Mouse (Mus musculus) left cerebral cortex, adult 2 months (tissue): ENCODE data around the gene Pax6. TPM values are rescaled to one million over a fixed set of nuclear protein-coding genes. Genes with fewer than 3 reads are reported as not detected.

Source experiments
- DNase-seq, 2 experiments: peaks; one replicate each; pipeline ENCODE4 v3.0.0; 2021 to 2022; ENCODE audit warnings: low spot score in 2 of 2, mixed read lengths in 1 of 2; ENCODE audit errors: extremely low spot score in 1 of 2
- H3K27ac ChIP-seq: fragments of 200-600 bp; 2 replicates; pipeline ENCODE4 v1.8.1; 2022
- H3K4me3 ChIP-seq: fragments of 200-600 bp; 2 replicates; pipeline ENCODE4 v1.8.1; 2022
- CTCF ChIP-seq: fragments of 200-600 bp; IDR thresholded peaks from 2 replicates; pipeline ENCODE4 v1.8.1; 2022; ENCODE audit warnings: antibody characterized with exemption, mild to moderate bottlenecking, moderate library complexity
- intact Hi-C: fragments of 180-260 bp; cut with DNase I; formaldehyde crosslinking; loops from one replicate; pipeline ENCODE4 v1.15.1; 2025
- total RNA-seq, 2 experiments: library from RNA; stranded (reverse); gene quantifications; 2 replicates each; pipeline ENCODE4 v1.2.3; 2021

Gene Pax6
- total RNA-seq, 2 experiments from 2014 or later, result 8.2 to 11.7 TPM

DNA sequence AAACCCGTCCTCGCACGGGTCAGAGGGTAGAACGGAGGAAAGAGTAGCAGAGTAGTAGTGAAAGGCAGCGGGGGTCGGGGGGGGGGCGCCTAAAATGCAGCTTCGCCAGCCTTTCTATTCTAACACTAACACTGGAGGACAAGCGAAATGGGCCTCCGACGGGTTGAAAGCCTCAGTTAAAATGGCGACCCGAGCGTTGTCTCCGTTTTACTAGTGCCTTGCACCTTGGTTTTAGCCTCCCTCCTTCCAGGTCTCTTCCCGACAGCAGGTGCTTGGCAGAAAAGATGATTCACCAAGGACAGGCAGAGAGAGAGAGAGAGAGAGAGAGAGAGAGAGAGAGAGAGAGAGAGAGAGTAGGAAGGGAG, 3.9 kb downstream of the Pax6 start:
- DNase-seq, result no peak
- H3K27ac ChIP-seq, result no peak overlapping the region
- TF ChIP-seq CTCF, result no peak
- intact Hi-C loops, result loop anchor here (5.0 kb wide), 3 partner anchors 230 to 545 kb away; partner anchors contain the start of genes Elp4, Immp1l and Wt1
- no peak overlapping the region for H3K4me3 ChIP-seq

DNA sequence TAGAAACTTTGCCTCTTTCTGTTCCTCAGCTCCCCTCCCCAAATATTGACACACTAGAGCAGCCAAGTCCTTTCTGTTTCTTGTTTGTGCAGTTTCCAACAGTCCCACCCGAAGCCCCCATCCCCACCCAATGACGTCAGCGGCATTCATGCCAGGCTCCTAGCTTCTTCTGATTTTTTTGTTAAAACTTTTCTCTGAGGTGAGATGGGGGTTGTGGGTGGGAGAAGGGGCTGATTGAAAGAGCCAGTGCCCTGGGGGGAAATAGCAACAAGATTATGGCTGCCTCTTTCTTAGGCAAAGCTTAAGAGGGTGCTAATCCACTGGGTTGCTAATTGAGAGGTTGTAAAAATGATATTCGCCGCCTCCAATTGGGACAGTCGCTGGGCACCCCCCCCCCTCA, 4.4 kb downstream of the Pax6 start:
- no peak overlapping the region for H3K27ac ChIP-seq
- no peak for DNase-seq
- TF ChIP-seq CTCF, result no peak
- intact Hi-C loops, result loop anchor here (5.0 kb wide), 3 partner anchors 229 to 546 kb away; partner anchors contain the start of genes Elp4, Immp1l and Wt1
- H3K4me3 ChIP-seq, result no peak overlapping the region

DNA sequence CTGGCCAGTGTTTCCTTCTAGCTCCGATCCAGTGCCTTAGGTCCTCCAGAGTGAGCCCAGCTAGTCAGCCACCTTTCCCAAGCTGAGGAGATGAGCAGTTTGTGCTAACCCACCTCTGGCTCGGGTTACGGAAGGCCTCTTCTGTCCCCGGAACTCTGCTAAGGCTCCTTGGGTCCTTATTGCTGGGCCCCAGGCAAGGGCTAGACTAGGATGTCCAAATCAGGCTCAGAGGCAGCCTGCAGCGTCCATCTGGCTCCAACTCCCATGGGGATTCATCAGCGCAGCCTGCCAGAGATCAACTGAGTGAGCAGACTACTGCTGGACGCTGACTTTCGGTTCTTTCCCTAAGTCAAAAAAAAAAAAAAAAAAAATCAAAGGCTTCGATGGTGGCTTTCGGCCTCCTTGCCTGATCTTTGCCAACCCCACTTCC, 4.9 kb downstream of the Pax6 start:
- Histone ChIP-seq H3K27ac (peak overlapping the region; percentile 24; the same call in 1 of the 2 replicates), H3K4me3 (no peak overlapping the region; the same call in 1 of the 2 replicates)
- intact Hi-C loops, result loop anchor here (5.0 kb wide), 3 partner anchors 229 to 546 kb away; partner anchors contain the start of genes Elp4, Immp1l and Wt1
- TF ChIP-seq CTCF, result no peak
- no peak for DNase-seq

DNA sequence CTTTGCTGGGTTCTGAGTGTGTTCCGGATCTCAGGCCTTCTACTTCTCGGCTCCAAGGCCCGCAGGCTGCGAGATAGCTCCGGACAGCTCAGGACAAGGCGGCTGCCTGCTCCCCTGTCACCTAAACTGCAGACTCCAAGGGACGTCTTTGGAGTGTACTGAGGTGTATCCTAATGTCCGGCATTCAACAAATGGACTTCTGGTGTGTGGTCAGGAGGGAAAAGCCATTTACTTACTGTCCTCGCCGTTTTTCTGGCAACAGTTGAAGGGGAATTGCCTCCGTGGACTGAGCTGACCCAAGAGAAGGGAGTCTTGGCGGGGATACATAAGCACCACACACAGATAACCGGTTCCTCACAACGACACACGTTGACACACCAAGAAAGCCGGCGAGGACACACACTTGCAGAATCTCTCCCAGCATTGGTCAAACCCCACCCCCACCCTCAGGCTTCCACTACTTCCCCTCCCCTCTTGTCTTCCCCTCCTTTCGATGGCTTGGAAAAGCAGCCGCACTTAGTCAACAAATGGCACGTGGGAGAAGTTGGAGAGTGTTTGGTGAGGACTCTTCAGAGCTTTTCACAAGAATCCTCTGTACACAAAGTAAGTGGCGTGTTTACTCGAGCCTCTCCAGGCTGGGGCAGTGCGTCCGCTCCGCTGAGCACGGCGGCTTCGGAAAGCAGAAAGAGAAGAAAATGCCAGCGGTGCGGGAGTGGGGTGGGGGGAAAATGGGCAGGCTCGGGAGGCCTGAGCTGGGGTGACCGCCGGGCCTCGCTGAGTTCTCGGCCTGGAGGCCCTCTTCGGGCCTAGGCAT, 5.6 kb downstream of the Pax6 start:
- no peak for DNase-seq
- intact Hi-C loops, result loop anchor here (5.0 kb wide), 3 partner anchors 228 to 547 kb away; partner anchors contain the start of genes Elp4, Immp1l and Wt1
- no peak for TF ChIP-seq CTCF
- Histone ChIP-seq H3K4me3 (peak overlapping the region; percentile 44), H3K27ac (peak overlapping the region; percentile 46; the same call in 1 of the 2 replicates)

DNA sequence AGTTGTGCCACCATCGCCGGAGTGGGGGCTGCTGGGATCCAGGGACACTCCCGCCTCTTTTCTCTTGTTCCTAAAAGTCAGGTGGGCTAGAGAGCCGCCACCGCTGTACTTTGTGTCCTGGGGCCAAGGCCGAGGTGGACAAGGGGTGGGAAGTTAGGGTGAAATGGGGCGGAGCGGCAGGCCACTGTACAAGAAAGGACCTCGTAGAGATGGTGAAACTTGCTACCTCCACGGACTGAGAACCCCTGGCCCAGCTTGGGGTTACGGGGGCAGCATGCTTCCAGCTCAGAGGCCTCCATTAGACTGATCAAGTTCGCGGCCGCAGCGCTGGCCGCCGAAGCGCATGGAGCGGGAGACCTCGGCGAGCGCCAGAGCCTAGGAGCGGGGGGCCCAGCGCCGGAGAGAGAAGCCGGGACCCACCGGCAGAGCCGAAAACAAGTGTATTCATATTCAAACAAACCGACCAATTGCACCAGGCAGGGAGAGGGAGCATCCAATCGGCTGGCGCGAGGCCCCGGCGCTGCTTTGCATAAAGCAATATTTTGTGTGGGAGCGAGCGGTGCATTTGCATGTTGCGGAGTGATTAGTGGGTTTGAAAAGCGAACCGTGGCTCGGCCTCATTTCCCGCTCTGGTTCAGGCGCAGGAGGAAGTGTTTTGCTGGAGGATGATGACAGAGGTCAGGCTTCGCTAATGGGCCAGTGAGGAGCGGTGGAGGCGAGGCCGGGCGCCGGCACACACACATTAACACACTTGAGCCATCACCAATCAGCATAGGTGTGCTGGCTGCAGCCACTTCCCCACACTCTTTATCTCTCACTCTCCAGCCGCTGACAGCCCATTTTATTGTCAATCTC, 6.4 kb downstream of the Pax6 start:
- intact Hi-C loops, result loop anchor here (5.0 kb wide), 4 partner anchors 227 to 548 kb away; partner anchors contain the start of genes Dnajc24, Elp4, Immp1l and Wt1
- H3K4me3 ChIP-seq, result peak overlapping the region; percentile 44
- H3K27ac ChIP-seq, result peak overlapping the region; percentile 46; the same call in 1 of the 2 replicates
- DNase-seq, result peak; percentile 60 to 72
- no peak for TF ChIP-seq CTCF

DNA sequence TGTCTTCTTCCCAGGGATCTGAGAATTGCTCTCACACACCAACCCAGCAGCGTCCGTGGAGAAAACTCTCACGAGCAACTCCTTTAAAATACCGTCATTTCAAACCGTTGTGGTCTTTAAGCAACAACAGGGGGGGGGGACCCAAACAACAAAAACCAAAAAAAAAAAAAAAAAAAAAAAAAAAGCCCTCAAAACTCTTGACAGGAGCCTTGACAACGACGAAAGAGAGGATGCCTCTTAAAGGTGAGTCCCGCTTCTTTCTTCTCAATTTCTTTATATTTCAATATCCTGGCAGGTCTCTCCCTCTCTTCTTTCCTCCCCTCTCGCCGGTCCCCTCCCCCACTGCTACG, 7.0 kb downstream of the Pax6 start:
- Histone ChIP-seq H3K27ac (peak overlapping the region; percentile 58; the same call in 1 of the 2 replicates), H3K4me3 (peak overlapping the region; percentile 44)
- intact Hi-C loops, result loop anchor here (5.0 kb wide), 1 partner anchor 327 kb away; the partner anchor contains the start of gene Dnajc24
- TF ChIP-seq CTCF, result no peak
- no peak for DNase-seq

DNA sequence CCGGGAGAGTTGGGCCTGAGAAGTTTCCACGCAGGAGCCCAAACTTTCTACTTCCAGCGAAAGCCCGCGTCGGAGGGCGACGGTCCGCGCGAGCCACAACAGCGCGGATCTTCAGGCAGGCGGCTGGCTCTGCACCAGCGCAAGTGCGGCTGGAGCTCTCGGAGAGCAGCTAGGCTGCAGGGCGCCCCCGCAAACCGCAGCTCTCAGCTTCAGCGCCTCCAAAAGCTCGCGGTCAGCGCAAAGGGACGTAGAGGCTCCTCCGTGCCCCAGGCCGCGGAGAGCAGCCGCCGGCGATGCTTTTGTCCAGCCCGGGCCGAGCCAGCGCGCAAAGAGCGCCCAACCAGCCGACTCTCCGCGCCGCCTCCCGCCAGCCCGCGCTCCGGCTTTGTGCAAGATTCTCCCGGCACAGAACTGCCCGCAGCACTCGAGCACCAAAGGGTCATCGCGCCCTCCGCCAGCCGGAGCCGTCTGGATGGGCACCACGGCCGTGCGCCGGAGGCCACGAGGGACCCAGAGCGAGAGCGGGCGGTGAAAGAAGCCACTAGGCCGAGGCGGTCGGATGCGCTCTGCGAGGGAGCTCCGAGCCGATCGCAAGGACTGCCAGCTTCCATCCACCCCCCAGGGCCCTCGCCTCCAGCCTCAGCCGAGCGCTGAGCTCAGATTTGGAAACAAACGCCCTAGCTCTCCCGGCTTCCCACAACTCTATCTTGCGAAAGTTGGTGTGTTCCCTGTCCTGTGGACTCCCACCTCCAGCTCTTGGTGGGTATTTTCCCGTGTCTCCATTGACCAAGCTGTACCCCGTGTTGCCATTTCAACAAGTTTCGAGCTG, 7.6 kb downstream of the Pax6 start:
- H3K27ac ChIP-seq, result peak overlapping the region; percentile 58; the same call in 1 of the 2 replicates
- H3K4me3 ChIP-seq, result peak overlapping the region; percentile 44
- intact Hi-C loops, result loop anchor here (5.0 kb wide), 1 partner anchor 326 kb away; the partner anchor contains the start of gene Dnajc24

DNA sequence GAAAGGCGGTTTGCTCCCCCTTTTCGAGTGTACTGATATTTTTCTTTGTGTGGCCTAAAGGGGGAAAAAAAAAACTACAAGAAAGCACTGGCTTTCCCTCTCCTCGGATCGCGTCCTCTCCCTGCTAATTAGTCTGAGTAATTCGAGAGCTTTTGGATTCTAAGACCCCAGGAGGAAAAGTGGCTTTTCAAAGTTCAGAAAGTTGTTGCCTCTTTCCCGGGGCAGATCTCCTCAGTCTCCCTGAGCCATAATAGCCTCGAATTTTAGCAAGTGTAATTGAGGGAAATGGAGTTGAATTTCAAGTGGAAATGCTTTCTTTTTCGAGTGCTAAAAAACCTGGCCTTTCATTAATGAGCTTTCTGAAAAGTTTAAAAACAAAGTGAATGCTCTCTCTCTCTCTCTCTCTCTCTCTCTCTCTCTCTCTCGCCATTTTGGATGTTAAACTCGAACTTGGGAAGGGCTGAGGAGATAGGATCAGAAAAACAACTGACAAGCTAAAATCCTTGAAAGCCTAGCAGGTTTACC, 8.3 kb downstream of the Pax6 start:
- no peak for DNase-seq
- intact Hi-C loops, result loop anchor here (5.0 kb wide), 1 partner anchor 325 kb away; the partner anchor contains the start of gene Dnajc24
- H3K4me3 ChIP-seq, result peak overlapping the region; percentile 44
- H3K27ac ChIP-seq, result peak overlapping the region; percentile 58; the same call in 1 of the 2 replicates
- no peak for TF ChIP-seq CTCF

More for the DNA sequence above, 7.6 kb downstream of the Pax6 start:
- peak in 1 of 2 experiments; percentile 50 for DNase-seq
- TF ChIP-seq CTCF, result no peak

DNA sequence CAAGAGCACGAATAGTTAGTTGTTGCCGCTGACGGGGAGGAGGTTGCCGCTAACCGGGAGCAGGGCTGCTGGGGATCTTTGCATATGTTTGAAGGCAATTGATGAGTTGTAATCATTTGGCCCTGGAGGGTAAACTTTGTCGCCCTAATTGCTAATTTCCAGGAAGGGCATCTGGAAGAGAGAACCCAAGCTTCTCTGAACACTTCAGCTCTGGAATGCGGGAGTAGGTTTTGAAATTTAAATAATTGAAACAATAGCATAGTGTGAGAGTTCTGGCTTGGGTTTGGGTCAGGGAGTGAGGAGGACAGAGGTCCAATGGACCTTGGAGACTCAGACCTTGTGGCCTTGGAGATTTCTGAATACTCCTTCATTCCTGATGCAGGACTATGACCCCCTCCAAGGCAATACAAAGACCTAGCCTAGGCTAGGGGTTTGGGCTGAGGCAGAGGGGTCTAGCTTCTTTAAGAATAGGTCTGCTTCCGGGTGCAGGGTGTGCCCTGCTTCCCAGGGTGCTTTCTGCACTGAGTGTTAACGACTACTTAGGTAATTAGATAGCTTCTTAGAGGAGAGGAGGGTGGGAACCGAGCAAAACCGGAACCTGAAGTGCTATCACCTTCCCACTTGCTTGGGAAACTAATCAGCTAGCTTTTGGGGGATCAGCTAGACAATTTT, 8.9 kb downstream of the Pax6 start:
- 0 out of 2 replicates have a peak overlapping the region, but pooled peaks have one; percentile 11 for H3K4me3 ChIP-seq
- intact Hi-C loops, result loop anchor here (5.0 kb wide), 1 partner anchor 325 kb away; the partner anchor contains the start of gene Dnajc24
- no peak for DNase-seq
- no peak overlapping the region for H3K27ac ChIP-seq
- TF ChIP-seq CTCF, result no peak

DNA sequence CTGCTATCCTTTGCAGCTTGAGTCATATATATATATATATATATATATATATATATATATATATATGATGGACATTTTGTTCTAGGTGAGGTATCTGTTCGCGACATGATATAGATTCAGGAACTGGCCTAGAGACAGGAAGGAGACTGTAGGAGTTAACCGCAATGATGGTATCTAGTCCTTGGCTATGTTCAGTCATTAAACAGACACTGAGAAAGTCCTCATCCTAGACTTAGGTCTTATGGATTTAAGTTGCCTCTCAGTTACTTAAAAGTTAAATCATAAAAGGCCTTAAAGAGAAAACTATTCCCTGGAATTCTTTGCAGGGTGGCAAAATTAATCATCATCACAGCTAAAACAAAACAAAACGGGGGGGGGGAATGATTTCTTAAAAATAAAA, 9.6 kb downstream of the Pax6 start:
- H3K27ac ChIP-seq, result no peak overlapping the region
- no peak for DNase-seq
- no peak for TF ChIP-seq CTCF
- intact Hi-C loops, result loop anchor here (5.0 kb wide), 1 partner anchor 324 kb away; the partner anchor contains the start of gene Dnajc24
- no peak overlapping the region for H3K4me3 ChIP-seq
